Mouse (Mus musculus) kidney, adult 10 weeks (tissue): ENCODE measurements around the gene Agtrap. TPM values are rescaled to one million over a fixed set of nuclear protein-coding genes. Genes with fewer than 3 reads are reported as not detected.

Source experiments
- polyA plus RNA-seq: library from polyadenylated mRNA; stranded (reverse); fragments of 350-450 nt; fragmentation: Illumina TruSeq; extraction: RNeasy Lipid Tissue Mini Kit (QIAGEN cat#74804); gene quantifications from one replicate; pipeline ENCODE4 v1.2.3, GENCODE M21; 2014; ENCODE audit warnings: low read depth, low replicate concordance

Gene Agtrap
- polyA plus RNA-seq, result 17.1 TPM

DNA sequence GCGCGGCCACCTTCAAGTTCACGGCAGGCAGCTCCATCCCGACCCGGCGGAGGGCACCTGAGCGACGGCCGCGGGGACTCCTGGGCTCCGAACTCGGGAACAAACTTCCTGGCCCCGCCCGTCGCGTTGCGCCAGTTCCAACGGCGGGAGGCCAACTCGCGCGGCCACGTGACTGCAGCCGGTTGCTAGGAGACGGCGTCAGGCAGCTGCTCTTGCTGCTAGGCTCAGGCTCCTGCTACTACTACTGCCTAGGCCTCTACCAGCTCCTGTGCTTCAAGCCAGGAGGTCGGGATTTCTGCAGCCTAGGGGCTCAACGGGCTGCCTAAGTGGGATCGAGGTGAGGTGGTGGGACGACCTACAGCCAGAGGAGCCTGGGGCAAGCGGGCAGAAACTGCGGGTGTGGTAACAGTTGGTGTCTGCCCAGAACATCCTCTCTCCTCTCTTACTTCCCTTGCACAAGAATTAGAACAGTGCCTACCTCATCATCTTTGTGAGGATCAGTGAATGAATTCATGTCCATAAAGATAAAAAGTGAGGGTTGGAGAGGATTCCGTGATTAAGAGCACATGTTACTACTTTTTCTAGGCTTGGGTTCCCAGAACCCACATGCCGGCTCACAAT is at the start of gene Agtrap:
Gene Agtrap, minus strand, starts transcription at position 125 of the 621 bp plus-strand sequence.

DNA sequence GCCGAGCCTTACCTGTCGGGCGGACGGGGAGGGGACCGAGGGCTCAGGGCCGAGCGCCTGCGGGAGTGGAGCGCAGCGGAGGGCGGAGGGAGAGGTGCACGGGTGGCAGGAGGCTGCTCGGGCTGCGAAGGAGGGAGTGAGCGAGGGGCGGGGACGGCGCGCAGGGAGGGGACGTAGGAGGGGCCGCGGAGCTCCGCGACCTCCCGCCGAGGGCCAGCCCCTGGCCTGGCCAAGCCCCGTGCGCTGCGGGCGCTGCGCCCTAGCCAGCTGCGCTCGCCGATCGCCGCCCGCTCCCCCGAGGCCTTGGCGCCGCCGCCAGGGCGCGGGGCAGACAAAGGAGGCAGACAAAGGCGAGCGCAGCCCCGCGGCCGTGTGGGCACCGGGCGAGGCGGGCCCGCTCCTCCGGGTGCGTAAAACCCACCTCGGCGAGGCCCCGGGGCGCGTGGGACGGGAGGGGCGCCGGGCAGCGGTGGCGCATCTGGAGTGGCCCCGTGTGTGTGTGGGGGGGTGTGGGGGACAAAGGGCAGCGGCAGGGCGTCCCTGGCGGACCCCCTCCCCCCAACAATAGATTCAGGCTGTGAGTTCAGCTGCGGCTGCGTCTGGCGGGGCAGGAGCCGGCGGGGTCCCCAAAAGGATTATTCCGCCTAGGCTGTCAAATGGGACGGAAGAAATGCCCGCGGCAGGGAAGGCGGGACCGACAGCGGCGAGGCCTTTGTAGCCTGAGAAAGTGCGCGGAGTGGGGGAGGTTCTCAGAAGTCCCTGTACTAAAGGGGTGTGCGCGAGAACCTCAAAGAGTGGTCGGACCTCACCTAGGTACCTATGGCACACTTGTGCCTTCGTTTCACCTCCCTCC is 43.0 kb upstream of the Agtrap start, which contains the start of gene Draxin:
Gene Draxin, minus strand, starts transcription at position 138 of the 853 bp plus-strand sequence.

DNA sequence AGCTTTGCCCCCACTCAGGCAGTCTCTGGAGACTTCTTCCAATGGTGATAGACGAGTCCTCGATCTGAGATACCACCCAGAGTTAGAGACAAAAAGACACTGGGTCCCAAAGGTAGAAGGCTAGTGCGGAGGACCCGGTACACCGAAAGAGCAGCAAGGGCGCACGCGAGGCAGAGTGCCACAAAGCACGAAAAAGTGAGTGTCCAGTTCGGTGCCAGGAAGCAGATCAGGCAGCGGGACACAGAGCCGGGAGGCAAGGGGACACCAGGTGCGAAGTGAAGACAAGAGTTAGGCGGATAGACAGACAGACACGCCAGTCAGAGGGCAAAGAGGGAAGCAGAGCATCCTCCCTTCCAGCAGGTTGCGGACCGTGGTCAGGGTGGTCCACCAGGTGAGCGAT is 42.3 kb upstream of the Agtrap start, which contains the start of gene Mad2l2:
Gene Mad2l2, plus strand, starts transcription at position 252 of the 400 bp plus-strand sequence.

DNA sequence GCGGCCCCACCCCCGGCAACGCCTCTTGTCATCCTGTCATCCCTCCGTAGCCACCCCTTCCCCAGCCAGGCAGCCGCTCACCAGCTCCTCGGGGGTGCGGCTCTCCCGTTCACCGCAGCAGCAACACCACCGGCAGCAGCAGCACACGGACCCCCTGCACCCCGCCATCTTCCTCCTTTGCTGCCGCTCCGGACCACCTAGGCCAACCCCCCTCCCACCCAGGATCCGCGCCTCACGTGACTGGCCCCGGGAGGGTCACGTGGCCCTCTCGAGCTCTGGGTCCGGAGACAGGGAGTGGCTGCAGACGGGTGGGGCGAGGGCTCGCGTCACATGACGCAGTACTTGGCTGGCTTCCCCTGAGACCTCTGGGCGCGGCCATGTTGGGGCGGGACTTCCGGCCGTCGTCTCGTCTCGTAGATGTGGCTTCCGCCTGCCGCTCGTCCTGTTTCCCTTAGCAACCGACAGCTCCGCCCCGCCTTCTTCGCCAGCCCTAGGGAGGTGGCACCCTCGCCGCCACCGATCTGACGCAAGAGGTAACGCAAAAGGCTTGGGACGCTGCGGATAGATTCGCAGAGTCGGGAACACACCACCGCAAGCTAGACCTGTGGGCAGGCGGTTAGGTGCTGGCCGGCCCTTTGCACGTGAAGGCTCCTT is 49.1 kb downstream of the Agtrap start, which contains the start of the genes Clcn6 and Mthfr:
Gene Clcn6, minus strand, starts transcription at position 222 of the 654 bp plus-strand sequence.
Gene Mthfr, plus strand, starts transcription at position 478 of the 654 bp plus-strand sequence.

Other genes with a start within 250 kb of the Agtrap start
- gene Zfp933, start 239.7 kb downstream of the Agtrap start, polyA plus RNA-seq, result 19.8 TPM
- gene Miip, start 219.2 kb downstream of the Agtrap start, polyA plus RNA-seq, result 0.24 TPM
- gene Fv1, start 219.1 kb downstream of the Agtrap start, polyA plus RNA-seq, result 9.0 TPM
- 22.1 TPM for gene Mfn2, start 183.3 kb downstream of the Agtrap start, polyA plus RNA-seq
- gene Plod1, start 151.3 kb downstream of the Agtrap start, polyA plus RNA-seq, result 1.7 TPM
- 7.5 TPM for gene 2510039O18Rik, start 147.1 kb downstream of the Agtrap start, polyA plus RNA-seq
- gene Nppb, start 102.2 kb downstream of the Agtrap start, polyA plus RNA-seq, result not detected
- not detected for gene Nppa, start 87.3 kb downstream of the Agtrap start, polyA plus RNA-seq
- 6.7 TPM for gene Clcn6, start 49.2 kb downstream of the Agtrap start, polyA plus RNA-seq
- 2.7 TPM for gene Mthfr, start 49.0 kb downstream of the Agtrap start, polyA plus RNA-seq
- 1.5 TPM for gene Mad2l2, start 42.4 kb upstream of the Agtrap start, polyA plus RNA-seq
- gene Draxin, start 42.7 kb upstream of the Agtrap start, polyA plus RNA-seq, result not detected
- 1.1 TPM for gene Fbxo6, start 64.1 kb upstream of the Agtrap start, polyA plus RNA-seq
- gene Fbxo44, start 72.5 kb upstream of the Agtrap start, polyA plus RNA-seq, result 2.9 TPM
- gene Fbxo2, start 72.6 kb upstream of the Agtrap start, polyA plus RNA-seq, result not detected
- gene Disp3, start 199.9 kb upstream of the Agtrap start, polyA plus RNA-seq, result not detected